ENCODE assay signal across 25 mouse cellular contexts in genomic region chr16:10840018-10840417, GRCm38 (mm10). TPM values are rescaled to one million over a fixed set of nuclear protein-coding genes. Genes with fewer than 3 reads are reported as not detected.
A peak's percentile ranks its signal among the peaks of the same experiment; 100 is the strongest.
DNase-seq lines count a peak whose midpoint lies in the region; ATAC-seq and TF ChIP-seq lines count a peak whose summit lies in the region.
"Had no signal": no experiment of that assay in that cellular context is flagged by ENCODE, and none has a peak within 500 bp of the region (broad histone marks: within the 10 kb centered on the region; RNA-seq: fewer than 3 reads in every experiment).

No protein-coding gene starts in this region.

- H3K36me3 ChIP-seq in heart, embryonic 10.5 days = 0 out of 2 replicates have a peak, but pooled peaks cover 2% of the 10 kb centered on the region
- no peaks in the 10 kb centered on the region for H3K36me3 ChIP-seq in heart, embryonic 16.5 days (ENCODE audit: control insufficient read depth, insufficient read depth)
- H3K36me3 ChIP-seq in heart, adult 2 months (ENCODE audit: control insufficient read depth, insufficient read depth, low read length) = no peaks in the 10 kb centered on the region
- peaks cover 8% of the 10 kb centered on the region; the same call in 1 of the 2 replicates for H3K36me3 ChIP-seq in limb, embryonic 13.5 days
- H3K36me3 ChIP-seq: forebrain, embryonic 15.5 days; hindbrain, embryonic 15.5 days had no signal

- intact Hi-C loops in heart, adult 2 months (cut with DNase I) = loop anchor here (10.0 kb wide), 1 partner anchor 175 kb away; no protein-coding TSS in a partner anchor

- peaks cover 63% of the 10 kb centered on the region for H3K4me1 ChIP-seq in heart, embryonic 10.5 days
- H3K4me1 ChIP-seq in heart, embryonic 16.5 days (ENCODE audit: control insufficient read depth, insufficient read depth, low read length) = peaks cover 53% of the 10 kb centered on the region
- H3K4me1 ChIP-seq in heart, adult 2 months (ENCODE audit: control insufficient read depth, insufficient read depth, low read length) = peaks cover 9% of the 10 kb centered on the region
- peaks cover 69% of the 10 kb centered on the region for H3K4me1 ChIP-seq in limb, embryonic 13.5 days

- H3K9ac ChIP-seq in heart, embryonic 16.5 days (ENCODE audit: low read length) = no peak overlapping the region
- H3K9ac ChIP-seq in heart, adult 2 months (ENCODE audit: low read depth, low read length) = no peak overlapping the region
- H3K9ac ChIP-seq in limb, embryonic 13.5 days = no peak overlapping the region
- H3K9ac ChIP-seq: embryonic facial prominence, embryonic 12.5 days; forebrain, embryonic 15.5 days; hindbrain, embryonic 15.5 days had no signal

- H3K9me3 ChIP-seq in heart, embryonic 10.5 days = no peaks in the 10 kb centered on the region
- no peaks in the 10 kb centered on the region for H3K9me3 ChIP-seq in heart, embryonic 16.5 days (replicated peaks; ENCODE audit: control insufficient read depth, low read length)
- H3K9me3 ChIP-seq in limb, embryonic 13.5 days = no peaks in the 10 kb centered on the region
- H3K9me3 ChIP-seq: embryonic facial prominence, embryonic 12.5 days; forebrain, embryonic 15.5 days; hindbrain, embryonic 15.5 days had no signal

- 84% methylated on average over 13 of the region's 14 CpGs for WGBS in heart, embryonic 10.5 days
- WGBS in heart, embryonic 16.5 days = 84% methylated on average over 13 of the region's 14 CpGs
- 72% methylated on average over 14 of the region's 14 CpGs for WGBS in heart, adult 2 months
- WGBS in limb, embryonic 13.5 days = 66% methylated on average over 8 of the region's 14 CpGs

- no peaks in the 10 kb centered on the region for H3K27me3 ChIP-seq in heart, embryonic 10.5 days (ENCODE audit: insufficient read depth, poor library complexity, severe bottlenecking)
- H3K27me3 ChIP-seq in heart, embryonic 16.5 days (ENCODE audit: control insufficient read depth, insufficient read depth, low read length) = no peaks in the 10 kb centered on the region
- no peaks in the 10 kb centered on the region for H3K27me3 ChIP-seq in heart, adult 2 months (ENCODE audit: control insufficient read depth, insufficient read depth, low read length)
- H3K27me3 ChIP-seq in limb, embryonic 13.5 days = no peaks in the 10 kb centered on the region
- H3K27me3 ChIP-seq: embryonic facial prominence, embryonic 12.5 days; forebrain, embryonic 15.5 days; hindbrain, embryonic 15.5 days had no signal

- H3K4me2 ChIP-seq in heart, embryonic 16.5 days (ENCODE audit: low read depth, low read length) = no peak overlapping the region
- H3K4me2 ChIP-seq in limb, embryonic 13.5 days (replicated peaks) = no peak overlapping the region
- H3K4me2 ChIP-seq: embryonic facial prominence, embryonic 12.5 days; forebrain, embryonic 15.5 days; hindbrain, embryonic 15.5 days had no signal

- H3K79me2 ChIP-seq in heart, adult 2 months (replicated peaks; ENCODE audit: control insufficient read depth, insufficient read depth, low read length) = no peaks in the 10 kb centered on the region

- no peak for DNase-seq in heart, embryonic 10.5 days (ENCODE audit: low spot score)
- DNase-seq in heart, adult 8-10 months (ENCODE audit: low spot score) = no peak
- DNase-seq in heart, adult 2 months = no peak
- peak; percentile 32 for DNase-seq in induced T-regulatory cell, adult 2 months (ENCODE audit: low read depth)
- DNase-seq in lung, postnatal 25 days (ENCODE audit: low spot score) = no peak
- DNase-seq in spleen, adult 18-20 months = no peak
- DNase-seq: adrenal gland, postnatal 10 days; cerebellum, adult 11-12 months; cerebellum, adult 9-10 months; cerebellum, postnatal 25 days; gastrocnemius, postnatal 10 days; heart, postnatal 36 days had no signal

- peak overlapping the region; percentile 75; the same call in 1 of the 2 replicates for H3K27ac ChIP-seq in heart, embryonic 10.5 days
- peak overlapping the region; percentile 82; the same call in 1 of the 2 replicates for H3K27ac ChIP-seq in heart, embryonic 16.5 days (ENCODE audit: low read length)
- H3K27ac ChIP-seq in heart, adult 2 months = no peak overlapping the region
- H3K27ac ChIP-seq in limb, embryonic 13.5 days = peak overlapping the region; percentile 39; the same call in 1 of the 2 replicates
- H3K27ac ChIP-seq: embryonic facial prominence, embryonic 12.5 days; forebrain, embryonic 15.5 days; hindbrain, embryonic 15.5 days had no signal

- no peak for TF ChIP-seq CTCF in heart, adult 2 months (IDR thresholded peaks at IDR 0.05)

- H3K4me3 ChIP-seq in heart, embryonic 10.5 days = no peak overlapping the region
- no peak overlapping the region for H3K4me3 ChIP-seq in heart, embryonic 16.5 days (ENCODE audit: low read length)
- no peak overlapping the region for H3K4me3 ChIP-seq in heart, adult 2 months
- no peak overlapping the region for H3K4me3 ChIP-seq in limb, embryonic 13.5 days
- H3K4me3 ChIP-seq: embryonic facial prominence, embryonic 12.5 days; forebrain, embryonic 15.5 days; hindbrain, embryonic 15.5 days had no signal

- no peak for TF ChIP-seq EP300 in heart, adult 2 months (IDR thresholded peaks at IDR 0.05; ENCODE audit: insufficient read depth, low read depth, low read length)

- no peak for TF ChIP-seq POLR2A in heart, adult 2 months (IDR thresholded peaks at IDR 0.05; ENCODE audit: insufficient read depth, low read depth, low read length)

- no peak for ATAC-seq in heart, embryonic 16.5 days (replicated peaks; ENCODE audit: extremely low read depth, insufficient read depth, low FRiP score)
- no peak for ATAC-seq in limb, embryonic 13.5 days (ENCODE audit: low FRiP score, low read depth)
- ATAC-seq: forebrain, embryonic 15.5 days; inflammation-experienced regulatory T-cells, adult 6 months; intestine, postnatal 0 days had no signal

RNA-seq across cellular contexts. Expression of gene Rmi2, which starts 5.2 kb away (rescaled TPM):
- 3.7 and 4.1 TPM in 2 replicates for polyA plus RNA-seq in heart, embryonic 10.5 days (2016; fragmentation: Nextera tagmentation; extraction: Ambion mirVana)
- total RNA-seq in heart, adult 8-10 months (2022) = under 1 TPM; 0.29 to 0.41 (median 0.32) TPM
- 2.8 and 3.0 TPM in 2 replicates for polyA plus RNA-seq in heart, embryonic 16.5 days (2015; fragmentation: Nextera tagmentation; extraction: Ambion mirVana)
- total RNA-seq in heart, adult 2 months (2021) = under 1 TPM; 0.26 to 0.30 TPM
- polyA plus RNA-seq in heart, adult 2 months (2012; rRNA removed) = 0.45 and 0.47 TPM in 2 replicates
- 4.2 and 4.8 TPM in 2 replicates for polyA plus RNA-seq in limb, embryonic 13.5 days (2015; fragmentation: Nextera tagmentation; extraction: Ambion mirVana)

RNA-seq across cellular contexts. Expression of gene Gm11172, which starts 27.3 kb away (rescaled TPM):
- polyA plus RNA-seq in heart, embryonic 10.5 days (2016; fragmentation: Nextera tagmentation; extraction: Ambion mirVana) = not detected in 2 replicates
- total RNA-seq in heart, adult 8-10 months (2022) = not detected
- not detected in 2 replicates for polyA plus RNA-seq in heart, embryonic 16.5 days (2015; fragmentation: Nextera tagmentation; extraction: Ambion mirVana)
- total RNA-seq in heart, adult 2 months (2021) = not detected
- polyA plus RNA-seq in heart, adult 2 months (2012; rRNA removed) = not detected in 2 replicates
- polyA plus RNA-seq in limb, embryonic 13.5 days (2015; fragmentation: Nextera tagmentation; extraction: Ambion mirVana) = not detected in 2 replicates
- total RNA-seq: adrenal gland, postnatal 10 days; gastrocnemius, postnatal 10 days; heart, postnatal 36 days; MEL had no signal
- polyA plus RNA-seq: cortical plate, adult 2 months; embryonic facial prominence, embryonic 12.5 days; forebrain, embryonic 11.5 days; forebrain, embryonic 15.5 days; gonadal fat pad, adult 2 months; heart, embryonic 14.5 days; hindbrain, embryonic 11.5 days; hindbrain, embryonic 15.5 days; inflammation-experienced regulatory T-cells, adult 6 months; intestine, postnatal 0 days had no signal

RNA-seq across cellular contexts. Expression of gene Prm1, which starts 34.4 kb away (rescaled TPM):
- polyA plus RNA-seq in heart, embryonic 10.5 days (2016; fragmentation: Nextera tagmentation; extraction: Ambion mirVana) = 0.36 TPM in 1 of 2 replicates, not detected in the other
- not detected for total RNA-seq in heart, adult 8-10 months (2022)
- polyA plus RNA-seq in heart, embryonic 16.5 days (2015; fragmentation: Nextera tagmentation; extraction: Ambion mirVana) = 0.36 and 0.58 TPM in 2 replicates
- not detected for total RNA-seq in heart, adult 2 months (2021)
- 4.7 and 5.2 TPM in 2 replicates for polyA plus RNA-seq in heart, adult 2 months (2012; rRNA removed)
- 0.49 and 0.83 TPM in 2 replicates for polyA plus RNA-seq in limb, embryonic 13.5 days (2015; fragmentation: Nextera tagmentation; extraction: Ambion mirVana)
- total RNA-seq: adrenal gland, postnatal 10 days; gastrocnemius, postnatal 10 days; heart, postnatal 36 days; MEL had no signal
- polyA plus RNA-seq: cortical plate, adult 2 months; embryonic facial prominence, embryonic 12.5 days; forebrain, embryonic 11.5 days; forebrain, embryonic 15.5 days; heart, embryonic 14.5 days; hindbrain, embryonic 11.5 days; intestine, postnatal 0 days had no signal

RNA-seq across cellular contexts. Expression of gene Prm2, which starts 44.1 kb away (rescaled TPM):
- not detected in 2 replicates for polyA plus RNA-seq in heart, embryonic 10.5 days (2016; fragmentation: Nextera tagmentation; extraction: Ambion mirVana)
- not detected for total RNA-seq in heart, adult 8-10 months (2022)
- polyA plus RNA-seq in heart, embryonic 16.5 days (2015; fragmentation: Nextera tagmentation; extraction: Ambion mirVana) = not detected in 2 replicates
- not detected for total RNA-seq in heart, adult 2 months (2021)
- 4.9 and 5.7 TPM in 2 replicates for polyA plus RNA-seq in heart, adult 2 months (2012; rRNA removed)
- polyA plus RNA-seq in limb, embryonic 13.5 days (2015; fragmentation: Nextera tagmentation; extraction: Ambion mirVana) = not detected in 2 replicates
- total RNA-seq: adrenal gland, postnatal 10 days; gastrocnemius, postnatal 10 days; heart, postnatal 36 days; MEL had no signal
- polyA plus RNA-seq: cortical plate, adult 2 months; embryonic facial prominence, embryonic 12.5 days; forebrain, embryonic 11.5 days; forebrain, embryonic 15.5 days; heart, embryonic 14.5 days; hindbrain, embryonic 11.5 days; hindbrain, embryonic 15.5 days; inflammation-experienced regulatory T-cells, adult 6 months; intestine, postnatal 0 days had no signal

RNA-seq across cellular contexts. Expression of gene Prm3, which starts 49.3 kb away (rescaled TPM):
- not detected in 2 replicates for polyA plus RNA-seq in heart, embryonic 10.5 days (2016; fragmentation: Nextera tagmentation; extraction: Ambion mirVana)
- not detected for total RNA-seq in heart, adult 8-10 months (2022)
- not detected in 2 replicates for polyA plus RNA-seq in heart, embryonic 16.5 days (2015; fragmentation: Nextera tagmentation; extraction: Ambion mirVana)
- total RNA-seq in heart, adult 2 months (2021) = not detected
- polyA plus RNA-seq in heart, adult 2 months (2012; rRNA removed) = 0.41 TPM in 1 of 2 replicates, not detected in the other
- not detected in 2 replicates for polyA plus RNA-seq in limb, embryonic 13.5 days (2015; fragmentation: Nextera tagmentation; extraction: Ambion mirVana)
- total RNA-seq: adrenal gland, postnatal 10 days; gastrocnemius, postnatal 10 days; heart, postnatal 36 days; MEL had no signal
- polyA plus RNA-seq: cortical plate, adult 2 months; embryonic facial prominence, embryonic 12.5 days; forebrain, embryonic 11.5 days; forebrain, embryonic 15.5 days; heart, embryonic 14.5 days; hindbrain, embryonic 11.5 days; hindbrain, embryonic 15.5 days; inflammation-experienced regulatory T-cells, adult 6 months; intestine, postnatal 0 days had no signal
